Mouse (Mus musculus): ENCODE measurements at regions not wholly inside any gene's neighbourhood (a gene's known extent, or its start where the extent isn't known, plus 50 kb on each side); places are given as distances from the start of the nearest gene placed in this dataset.

GRCm38 (mm10) chr8:109311484-109312210 lies 182.2 kb upstream of the Pmfbp1 start:
- DNase-seq (ENCODE audit: low read depth, low spot score): no peak

GRCm38 (mm10) chr8:109312731-109313130 lies 181.1 kb upstream of the Pmfbp1 start:
- no peak for DNase-seq (ENCODE audit: low read depth, low spot score)

GRCm38 (mm10) chr8:109320955-109321354 lies 172.9 kb upstream of the Pmfbp1 start:
- no peak for DNase-seq (ENCODE audit: low read depth, low spot score)

- DNase-seq (ENCODE audit: low read depth, low spot score): no peak
Observed at GRCm38 (mm10) chr8:109323351-109323750, 170.5 kb upstream of the Pmfbp1 start.

- DNase-seq (ENCODE audit: low read depth, low spot score): no peak
Observed at GRCm38 (mm10) chr8:109324241-109324640, 169.6 kb upstream of the Pmfbp1 start.

- DNase-seq (ENCODE audit: low read depth, low spot score): no peak
Observed at GRCm38 (mm10) chr8:109336203-109336602, 157.6 kb upstream of the Pmfbp1 start.

- DNase-seq (ENCODE audit: low read depth, low spot score): no peak
Observed at GRCm38 (mm10) chr8:109338220-109338835, 155.5 kb upstream of the Pmfbp1 start.

GRCm38 (mm10) chr8:109340647-109341046 lies 153.2 kb upstream of the Pmfbp1 start:
- peak; percentile 28 for DNase-seq (ENCODE audit: low read depth, low spot score)

- no peak for DNase-seq (ENCODE audit: low read depth, low spot score)
Observed at GRCm38 (mm10) chr8:109355168-109355567, 138.7 kb upstream of the Pmfbp1 start.

GRCm38 (mm10) chr8:109359396-109360051 lies 134.3 kb upstream of the Pmfbp1 start:
- DNase-seq (ENCODE audit: low read depth, low spot score): no peak

- DNase-seq (ENCODE audit: low read depth, low spot score): no peak
Observed at GRCm38 (mm10) chr8:109360081-109360715, 133.6 kb upstream of the Pmfbp1 start.

- peak; percentile 61 for DNase-seq (ENCODE audit: low read depth, low spot score)
Observed at GRCm38 (mm10) chr8:109360904-109361303, 132.9 kb upstream of the Pmfbp1 start.

GRCm38 (mm10) chr8:109361575-109362361 lies 132.1 kb upstream of the Pmfbp1 start:
- no peak for DNase-seq (ENCODE audit: low read depth, low spot score)

GRCm38 (mm10) chr8:109363185-109363845 lies 130.5 kb upstream of the Pmfbp1 start:
- no peak for DNase-seq (ENCODE audit: low read depth, low spot score)

GRCm38 (mm10) chr8:109373977-109374376 lies 119.8 kb upstream of the Pmfbp1 start:
- no peak for DNase-seq (ENCODE audit: low read depth, low spot score)

- no peak for DNase-seq (ENCODE audit: low read depth, low spot score)
Observed at GRCm38 (mm10) chr8:109384881-109385280, 108.9 kb upstream of the Pmfbp1 start.

- DNase-seq (ENCODE audit: low read depth, low spot score): no peak
Observed at GRCm38 (mm10) chr8:109395133-109395855, 98.5 kb upstream of the Pmfbp1 start.

GRCm38 (mm10) chr8:109399616-109400015 lies 94.2 kb upstream of the Pmfbp1 start:
- no peak for DNase-seq (ENCODE audit: low read depth, low spot score)

GRCm38 (mm10) chr8:109400192-109400591 lies 93.6 kb upstream of the Pmfbp1 start:
- DNase-seq (ENCODE audit: low read depth, low spot score): no peak

- DNase-seq (ENCODE audit: low read depth, low spot score): peak; percentile 84
Observed at GRCm38 (mm10) chr8:109407913-109408312, 85.9 kb upstream of the Pmfbp1 start.
